Mouse (Mus musculus) heart, adult 2 months (tissue): ENCODE results near the gene Gm4779.

Experiments used
- CTCF ChIP-seq: fragments of 200-600 bp; IDR thresholded peaks from 2 replicates; pipeline ENCODE4 v1.8.1; 2022; ENCODE audit warnings: antibody characterized with exemption, mild to moderate bottlenecking, moderate library complexity
- EP300 ChIP-seq: fragments of 200-500 bp; IDR thresholded peaks from 2 replicates; pipeline ENCODE4 v1.6.1; 2011; ENCODE audit warnings: low read depth, low read length, control low read depth; ENCODE audit not compliant: insufficient read depth
- POLR2A ChIP-seq: fragments of 200-500 bp; IDR thresholded peaks from 2 replicates; pipeline ENCODE4 v1.6.1; 2011; ENCODE audit warnings: mild to moderate bottlenecking, low read depth, low read length, control low read depth; ENCODE audit not compliant: insufficient read depth

- TF ChIP-seq CTCF (no peak), POLR2A (no peak), EP300 (no peak)
Measured at GRCm38 (mm10) chrX:101741064-101741433, 53.2 kb downstream of the Gm4779 start.
